Mouse (Mus musculus) adrenal gland, adult 18-20 months (tissue): ENCODE results near the gene Tgfbr1. TPM values are rescaled to one million over a fixed set of nuclear protein-coding genes. Genes with fewer than 3 reads are reported as not detected.

Experiments
- total RNA-seq, 2 experiments: library from RNA; stranded (reverse); gene quantifications; 1 replicate in 1 of 2; 2 replicates in 1 of 2; pipeline ENCODE4 v1.2.3; 2021

Tgfbr1 gene
- total RNA-seq, 2 experiments from 2014 or later = 33.4 to 42.4 TPM

Other genes with a start within 250 kb of the Tgfbr1 start
- gene Col15a1, start 145.1 kb upstream of the Tgfbr1 start, total RNA-seq = 10 to 100 TPM; 16.7 to 53.8 TPM
- 100 to 1,000 TPM in 1 of 2 experiments, 10 to 100 TPM in 1; 90.5 to 148 TPM for gene Alg2, start 121.1 kb downstream of the Tgfbr1 start, total RNA-seq
- gene Sec61b, start 121.4 kb downstream of the Tgfbr1 start, total RNA-seq = 100 to 1,000 TPM; 177 to 216 TPM